Mouse (Mus musculus): ENCODE measurements around the gene Aldoc.

Aldoc gene

GRCm38 (mm10) chr11:78364103-78364502 is 41.3 kb downstream of the Aldoc start:
- no peak for DNase-seq

GRCm38 (mm10) chr11:78367456-78368225 is 44.9 kb downstream of the Aldoc start:
- DNase-seq = no peak

- DNase-seq = no peak
These were observed 47.6 kb downstream of the Aldoc start for GRCm38 (mm10) chr11:78370389-78370788.

GRCm38 (mm10) chr11:78371711-78372110 is 48.9 kb downstream of the Aldoc start:
- DNase-seq = no peak

- no peak for DNase-seq
These were observed 49.4 kb downstream of the Aldoc start for GRCm38 (mm10) chr11:78372166-78372565.

GRCm38 (mm10) chr11:78372610-78373009 is 49.8 kb downstream of the Aldoc start:
- no peak for DNase-seq

GRCm38 (mm10) chr11:78374147-78374546 is 51.4 kb downstream of the Aldoc start:
- no peak for DNase-seq
